Mouse (Mus musculus) forebrain, embryonic 12.5 days (tissue): ENCODE measurements around the gene Syce3. TPM values are rescaled to one million over a fixed set of nuclear protein-coding genes. Genes with fewer than 3 reads are reported as not detected.
A peak's percentile ranks its signal among the peaks of the same experiment; 100 is the strongest.
"Not testable (repeated sequence)": the region's sequence is repeated elsewhere in the genome, so short reads cannot be mapped to it uniquely, and the experiment has no call there.

Source experiments
- ATAC-seq: fragments of 200-750 bp; cut with Nextera tagmentation; 2 replicates; pipeline ENCODE4 v1.8.0; 2017; ENCODE audit warnings: moderate TSS enrichment; ENCODE audit not compliant: low FRiP score
- H3K27ac ChIP-seq: fragments of 300-500 bp; sonication (generic); 2 replicates; pipeline ENCODE4 v1.5.1; 2016; ENCODE audit warnings: mild to moderate bottlenecking
- H3K27me3 ChIP-seq: fragments of 300-500 bp; sonication (generic); 2 replicates; pipeline ENCODE4 v1.6.1; 2016; ENCODE audit warnings: mild to moderate bottlenecking
- H3K36me3 ChIP-seq: fragments of 300-500 bp; sonication (generic); replicated peaks from 2 replicates; pipeline ENCODE4 v1.6.1; 2016; ENCODE audit warnings: mild to moderate bottlenecking
- H3K4me1 ChIP-seq: fragments of 300-500 bp; sonication (generic); 2 replicates; pipeline ENCODE4 v1.6.1; 2016
- H3K4me2 ChIP-seq: fragments of 300-500 bp; sonication (generic); 2 replicates; pipeline ENCODE4 v1.6.1; 2016; ENCODE audit warnings: mild to moderate bottlenecking, moderate library complexity
- H3K4me3 ChIP-seq: fragments of 300-500 bp; sonication (generic); replicated peaks from 2 replicates; pipeline ENCODE4 v1.5.1; 2016; ENCODE audit warnings: mild to moderate bottlenecking
- H3K9ac ChIP-seq: fragments of 300-500 bp; sonication (generic); 2 replicates; pipeline ENCODE4 v1.6.1; 2016; ENCODE audit warnings: mild to moderate bottlenecking
- H3K9me3 ChIP-seq: fragments of 300-500 bp; sonication (generic); 2 replicates; pipeline ENCODE4 v1.6.1; 2016
- WGBS: fragments of 180-500 bp; shearing (Covaris S2); methylation state at CpG from one replicate; pipeline ENCODE4 v1.1.7; 2016; 5-methylcytosine and 5-hydroxymethylcytosine counted together
- polyA plus RNA-seq: library from polyadenylated mRNA; unstranded; fragments of >200 nt; fragmentation: Nextera tagmentation; extraction: Ambion mirVana; gene quantifications from 2 replicates; pipeline ENCODE4 v1.2.1, GENCODE M21; 2016

The Syce3 gene
- polyA plus RNA-seq, 1 experiment from 2014 or later: not detected

DNA sequence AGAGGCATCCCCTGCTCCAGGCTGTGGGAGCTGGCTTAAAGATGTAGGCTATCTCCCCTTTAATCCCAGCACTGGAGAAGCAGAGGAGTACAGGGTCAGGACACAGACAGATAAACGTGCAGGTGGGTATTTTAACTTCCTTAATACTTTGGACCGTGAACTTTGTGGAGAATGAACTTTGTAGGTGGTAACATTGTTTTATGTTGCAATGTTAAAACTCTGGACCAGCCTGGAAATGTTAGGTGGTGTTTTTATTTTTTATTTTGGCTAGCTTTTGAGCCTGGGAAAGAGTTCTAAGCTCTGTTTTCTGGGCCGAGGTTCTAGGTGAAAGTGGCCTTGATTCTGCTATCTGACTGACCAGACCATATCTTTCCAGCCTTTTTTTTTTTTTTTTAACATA is 21.0 kb upstream of the Syce3 start:
- no peaks in the 10 kb centered on the region for H3K9me3 ChIP-seq
- no peak overlapping the region for H3K4me2 ChIP-seq
- WGBS: 91% methylated on average over 3 of the region's 3 CpGs
- H3K27me3 ChIP-seq: no peaks in the 10 kb centered on the region
- no peak overlapping the region for H3K4me3 ChIP-seq
- ATAC-seq: no peak
- H3K36me3 ChIP-seq: peaks cover 16% of the 10 kb centered on the region
- no peak overlapping the region for H3K27ac ChIP-seq
- H3K9ac ChIP-seq: no peak overlapping the region
- peaks cover 16% of the 10 kb centered on the region for H3K4me1 ChIP-seq

DNA sequence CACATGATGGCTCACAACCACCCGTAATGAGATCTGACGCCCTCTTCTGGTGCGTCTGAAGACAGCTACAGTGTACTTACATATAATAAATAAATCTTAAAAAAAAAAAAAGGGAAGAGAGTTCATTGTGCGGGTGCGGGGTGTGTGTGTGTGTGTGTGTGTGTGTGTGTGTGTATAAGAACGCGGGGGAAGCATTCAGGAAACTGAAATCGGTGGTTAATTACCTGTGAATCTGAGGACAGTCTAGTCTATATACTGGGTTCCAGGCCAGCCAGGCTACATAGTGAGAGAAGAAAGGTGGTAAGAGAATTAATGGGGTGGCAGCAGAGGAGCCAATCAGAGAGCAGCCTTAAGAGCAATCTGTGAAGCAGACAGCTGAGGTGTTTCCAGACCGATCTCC is 20.5 kb upstream of the Syce3 start:
- H3K4me2 ChIP-seq, H3K9me3 ChIP-seq, H3K27ac ChIP-seq, H3K4me3 ChIP-seq, ATAC-seq, H3K9ac ChIP-seq, H3K27me3 ChIP-seq: not testable (repeated sequence)
- peaks cover 21% of the 10 kb centered on the region for H3K36me3 ChIP-seq
- WGBS: 82% methylated on average over 9 of the region's 9 CpGs
- H3K4me1 ChIP-seq: peaks cover 16% of the 10 kb centered on the region

GRCm38 (mm10) chr15:89430341-89430740 is 20.0 kb upstream of the Syce3 start:
- ATAC-seq: no peak
- H3K9me3 ChIP-seq: no peaks in the 10 kb centered on the region
- H3K27me3 ChIP-seq: no peaks in the 10 kb centered on the region
- H3K9ac ChIP-seq: peak overlapping the region; percentile 70
- H3K4me3 ChIP-seq: peak overlapping the region; percentile 77
- H3K4me2 ChIP-seq: peak overlapping the region; percentile 91
- WGBS: 55% methylated on average over 6 of the region's 6 CpGs
- H3K27ac ChIP-seq: peak overlapping the region; percentile 91
- peaks cover 16% of the 10 kb centered on the region for H3K4me1 ChIP-seq
- H3K36me3 ChIP-seq: peaks cover 25% of the 10 kb centered on the region

DNA sequence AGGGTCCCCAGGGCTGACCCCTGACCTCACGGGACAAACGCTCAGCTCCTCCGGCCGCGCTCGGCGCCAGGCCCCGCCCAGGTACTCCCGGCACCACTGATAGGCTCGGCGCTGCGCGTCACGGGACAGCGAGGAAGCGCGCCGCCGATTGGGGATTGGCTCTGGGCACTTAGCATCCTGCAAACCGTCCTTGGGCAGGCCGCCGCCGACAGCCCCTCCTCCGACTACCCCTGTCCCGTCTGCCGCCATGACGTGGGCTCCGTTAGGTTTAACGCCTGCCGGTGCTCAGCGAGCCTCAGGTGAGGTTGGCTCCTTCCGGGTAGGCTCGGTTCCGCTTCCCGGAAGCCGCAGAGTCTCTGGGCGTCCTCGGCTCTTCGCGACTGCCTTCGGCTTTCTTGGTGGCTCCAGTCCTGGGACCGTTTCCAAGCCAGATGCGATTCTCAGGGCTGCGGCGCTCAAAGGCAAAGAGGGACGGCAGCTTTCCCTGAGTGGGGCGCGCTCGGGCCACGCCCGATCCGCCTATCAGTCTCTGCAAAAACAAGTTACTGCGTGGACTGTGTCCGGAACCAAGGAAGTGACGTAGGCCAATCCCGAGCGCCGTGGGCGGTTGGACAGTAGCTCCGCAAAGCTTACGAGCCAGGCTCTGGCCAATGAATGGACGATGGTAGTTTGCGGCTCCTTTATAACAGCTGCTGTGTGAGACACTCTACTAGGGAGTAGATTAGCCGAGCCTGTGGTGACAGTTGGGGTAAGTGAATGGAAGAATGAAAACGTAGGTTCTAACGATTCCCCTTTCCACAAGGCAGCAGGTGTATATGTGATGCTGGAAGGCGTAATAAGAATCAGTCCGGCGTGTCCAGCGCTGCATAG is 19.3 kb upstream of the Syce3 start, which contains the start of the genes C730034F03Rik, Gm44502 and Chkb:
Gene C730034F03Rik (plus strand): TSS at position 238 of the 870 bp plus-strand sequence.
Gene Gm44502 (minus strand): TSS at position 345 of the 870 bp plus-strand sequence.
Gene Chkb (minus strand): TSS at position 557 of the 870 bp plus-strand sequence.
- no peaks in the 10 kb centered on the region for H3K27me3 ChIP-seq
- no peaks in the 10 kb centered on the region for H3K9me3 ChIP-seq

DNA sequence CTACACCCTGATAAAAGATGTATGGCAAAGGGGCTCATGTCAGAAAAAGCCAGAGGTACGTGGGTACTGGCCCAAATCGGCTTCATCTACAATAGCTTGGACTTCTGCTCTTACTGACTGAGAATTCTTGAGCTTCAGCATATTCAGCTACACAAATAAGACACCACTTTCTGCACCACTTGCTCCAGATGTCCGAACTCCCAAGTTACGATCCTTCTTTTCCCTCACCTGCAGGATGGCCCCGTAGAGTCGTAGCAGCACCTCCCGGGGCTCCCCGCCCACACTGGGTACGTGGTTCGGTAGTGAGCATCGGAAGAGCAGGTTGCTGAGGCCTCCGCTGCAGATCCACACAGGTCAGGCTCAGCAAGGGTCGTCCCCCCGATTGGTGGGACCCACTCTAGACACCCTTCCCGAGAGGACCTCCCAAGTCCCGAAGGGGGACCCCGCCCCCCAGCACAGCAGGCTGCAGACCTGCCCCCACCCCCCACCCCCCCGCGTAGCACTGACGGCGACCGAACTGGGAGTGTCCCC is 18.6 kb upstream of the Syce3 start:
- Histone ChIP-seq H3K4me3 (peak overlapping the region; percentile 77), H3K36me3 (peaks cover 25% of the 10 kb centered on the region), H3K9ac (peak overlapping the region; percentile 70), H3K4me2 (peak overlapping the region; percentile 91), H3K4me1 (peaks cover 16% of the 10 kb centered on the region), H3K27ac (peak overlapping the region; percentile 91; the same call in 1 of the 2 replicates), H3K9me3 (no peaks in the 10 kb centered on the region), H3K27me3 (no peaks in the 10 kb centered on the region)
- 4% methylated on average over 22 of the region's 22 CpGs for WGBS
- ATAC-seq: peak; percentile 69

More for the DNA sequence above, 19.3 kb upstream of the Syce3 start, which contains the start of the genes C730034F03Rik, Gm44502 and Chkb:
- Histone ChIP-seq H3K27ac (peak within 1 kb of the TSS; percentile 91), H3K4me3 (peak within 1 kb of the TSS; percentile 77), H3K4me2 (peak within 1 kb of the TSS; percentile 91), H3K4me1 (peaks cover 16% of the 10 kb centered on the region), H3K9ac (peak within 1 kb of the TSS; percentile 70), H3K36me3 (peaks cover 25% of the 10 kb centered on the region)
- WGBS: under 1% methylated on average over 70 of the region's 70 CpGs
- peak; percentile 95 for ATAC-seq

DNA sequence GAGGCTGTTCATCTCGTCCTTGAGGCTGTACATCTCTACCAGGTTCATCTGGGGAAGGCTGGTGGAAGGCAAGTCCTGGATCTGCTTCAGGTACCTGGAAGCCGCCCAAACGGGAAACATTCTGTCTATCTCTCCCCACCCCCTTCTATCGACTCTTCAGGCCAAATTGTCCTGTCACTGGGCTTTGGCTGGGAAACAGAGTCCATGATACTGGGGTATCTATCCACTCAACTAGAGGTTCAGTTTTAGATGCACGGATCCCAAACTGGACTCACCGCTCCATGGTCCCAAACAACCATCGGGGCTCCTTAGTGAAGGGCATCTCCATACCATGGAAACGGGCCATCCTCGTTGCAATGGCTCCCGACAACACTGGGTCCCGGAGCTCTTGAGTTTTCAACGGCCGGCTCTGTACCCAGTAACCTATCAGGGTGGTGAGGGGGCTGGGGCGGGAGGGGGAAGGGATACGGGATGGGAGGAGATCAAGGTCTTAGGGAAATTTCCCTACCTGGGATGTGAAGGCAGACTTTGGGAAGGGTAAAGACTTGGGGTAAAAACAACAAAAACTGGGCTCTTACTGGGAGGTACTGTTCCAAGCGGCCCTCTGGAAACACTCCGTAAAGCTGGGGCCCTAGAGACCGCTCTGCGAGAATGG is 18.0 kb upstream of the Syce3 start:
- Histone ChIP-seq H3K4me2 (peak overlapping the region; percentile 91), H3K9me3 (no peaks in the 10 kb centered on the region), H3K9ac (peak overlapping the region; percentile 70; the same call in 1 of the 2 replicates), H3K4me3 (peak overlapping the region; percentile 77), H3K27ac (no peak overlapping the region), H3K36me3 (peaks cover 25% of the 10 kb centered on the region), H3K27me3 (no peaks in the 10 kb centered on the region), H3K4me1 (peaks cover 16% of the 10 kb centered on the region)
- no peak for ATAC-seq
- 80% methylated on average over 19 of the region's 19 CpGs for WGBS

DNA sequence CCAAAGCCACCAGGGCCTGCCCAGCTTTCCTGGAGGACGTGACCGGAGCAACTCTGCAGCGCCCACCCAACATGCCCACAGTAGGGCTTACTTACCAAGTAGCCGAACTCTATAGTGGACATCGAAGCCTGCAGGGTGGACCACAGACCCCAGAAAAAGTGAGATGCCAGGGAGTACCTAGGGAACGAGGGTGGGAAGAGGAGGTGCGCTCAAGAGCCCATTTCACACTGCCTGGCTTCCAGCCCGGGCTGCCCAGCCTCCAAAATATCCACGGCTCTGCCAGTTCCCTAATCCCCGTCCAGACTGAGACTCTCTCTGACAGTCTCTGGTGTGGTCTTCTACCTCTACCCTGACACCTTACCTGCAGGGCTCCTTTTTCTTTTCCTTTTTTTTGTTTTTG is 16.4 kb upstream of the Syce3 start:
- Histone ChIP-seq H3K9ac (no peak overlapping the region), H3K36me3 (peaks cover 25% of the 10 kb centered on the region), H3K4me2 (no peak overlapping the region), H3K27me3 (no peaks in the 10 kb centered on the region), H3K9me3 (no peaks in the 10 kb centered on the region), H3K4me3 (no peak overlapping the region), H3K4me1 (peaks cover 16% of the 10 kb centered on the region), H3K27ac (no peak overlapping the region)
- no peak for ATAC-seq
- 92% methylated on average over 10 of the region's 10 CpGs for WGBS

GRCm38 (mm10) chr15:89425711-89426121 is 15.4 kb upstream of the Syce3 start, which contains the start of gene Cpt1b:
Gene Cpt1b, minus strand, starts transcription at chr15:89425863.
- H3K4me3 ChIP-seq: no peak within 1 kb of the TSS
- H3K36me3 ChIP-seq: peaks cover 25% of the 10 kb centered on the region
- no peak within 1 kb of the TSS for H3K9ac ChIP-seq

DNA sequence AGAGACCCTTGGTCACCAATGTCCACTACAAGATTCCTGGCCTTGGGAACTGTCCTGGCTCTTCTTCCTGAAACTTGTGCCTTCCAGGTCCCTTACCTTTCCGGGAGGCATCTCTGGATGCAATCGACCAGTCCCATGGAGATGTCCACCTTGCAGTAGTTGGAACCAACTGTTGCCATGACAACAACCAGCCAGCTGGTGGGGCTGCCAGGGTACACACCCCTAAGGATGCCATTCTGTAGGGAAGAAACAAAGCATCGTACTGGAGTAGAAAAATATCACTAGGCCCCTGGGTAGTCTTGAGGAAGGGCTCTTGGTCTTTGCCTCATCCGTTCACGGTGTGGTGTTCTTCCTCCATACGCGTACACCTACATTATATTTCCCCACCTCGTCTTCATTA is 14.3 kb upstream of the Syce3 start:
- no peaks in the 10 kb centered on the region for H3K9me3 ChIP-seq
- no peak overlapping the region for H3K4me2 ChIP-seq
- WGBS: 85% methylated on average over 8 of the region's 8 CpGs
- H3K36me3 ChIP-seq: peaks cover 35% of the 10 kb centered on the region
- peaks cover 11% of the 10 kb centered on the region for H3K4me1 ChIP-seq
- H3K4me3 ChIP-seq: no peak overlapping the region
- no peak for ATAC-seq
- no peak overlapping the region for H3K27ac ChIP-seq
- no peak overlapping the region for H3K9ac ChIP-seq
- H3K27me3 ChIP-seq: no peaks in the 10 kb centered on the region

More at GRCm38 (mm10) chr15:89425711-89426121, 15.4 kb upstream of the Syce3 start, which contains the start of gene Cpt1b:
- Histone ChIP-seq H3K4me1 (peaks cover 16% of the 10 kb centered on the region), H3K27ac (no peak within 1 kb of the TSS), H3K27me3 (no peaks in the 10 kb centered on the region), H3K4me2 (no peak within 1 kb of the TSS), H3K9me3 (no peaks in the 10 kb centered on the region)
- WGBS: 38% methylated on average over 6 of the region's 6 CpGs
- ATAC-seq: no peak

GRCm38 (mm10) chr15:89421938-89422337 is 11.6 kb upstream of the Syce3 start:
- Histone ChIP-seq H3K4me1 (no peaks in the 10 kb centered on the region), H3K4me2 (no peak overlapping the region), H3K9ac (no peak overlapping the region), H3K9me3 (no peaks in the 10 kb centered on the region), H3K27me3 (no peaks in the 10 kb centered on the region), H3K4me3 (no peak overlapping the region), H3K36me3 (peaks cover 52% of the 10 kb centered on the region), H3K27ac (no peak overlapping the region)
- WGBS: 94% methylated on average over 9 of the region's 9 CpGs
- ATAC-seq: no peak

GRCm38 (mm10) chr15:89415282-89415681 is 5.0 kb upstream of the Syce3 start:
- no peak for ATAC-seq
- H3K9ac ChIP-seq: no peak overlapping the region

DNA sequence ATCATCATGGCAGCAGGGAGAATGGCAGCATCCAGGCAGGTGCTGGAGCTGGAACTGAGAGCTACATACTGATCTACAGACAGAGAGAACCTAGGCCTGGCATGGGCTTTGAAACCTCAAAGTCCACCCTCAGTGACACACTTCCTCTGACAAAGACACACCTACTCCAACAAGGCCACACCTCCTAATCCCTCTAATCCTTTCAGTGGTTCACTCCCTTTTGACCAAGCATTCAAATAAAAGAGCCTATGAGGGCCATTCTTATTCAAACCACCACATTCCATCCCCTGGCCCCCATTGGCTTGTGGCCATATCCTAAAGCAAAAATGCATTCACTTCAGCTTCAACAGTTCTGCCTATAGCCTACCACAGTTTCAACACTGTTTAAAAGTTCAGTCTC is 3.6 kb downstream of the Syce3 start:
- no peak for ATAC-seq

More at GRCm38 (mm10) chr15:89415282-89415681, 5.0 kb upstream of the Syce3 start:
- no peaks in the 10 kb centered on the region for H3K9me3 ChIP-seq
- no peak overlapping the region for H3K4me2 ChIP-seq
- no peak overlapping the region for H3K27ac ChIP-seq
- no peak overlapping the region for H3K4me3 ChIP-seq
- no peaks in the 10 kb centered on the region for H3K27me3 ChIP-seq
- peaks cover 37% of the 10 kb centered on the region for H3K36me3 ChIP-seq
- no peaks in the 10 kb centered on the region for H3K4me1 ChIP-seq
- 85% methylated on average over 8 of the region's 8 CpGs for WGBS

More for the DNA sequence above, 3.6 kb downstream of the Syce3 start:
- no peaks in the 10 kb centered on the region for H3K27me3 ChIP-seq
- no peaks in the 10 kb centered on the region for H3K36me3 ChIP-seq
- peaks cover 11% of the 10 kb centered on the region for H3K9me3 ChIP-seq
- H3K4me3 ChIP-seq: no peak overlapping the region
- H3K9ac ChIP-seq: no peak overlapping the region
- no peak overlapping the region for H3K27ac ChIP-seq
- H3K4me1 ChIP-seq: no peaks in the 10 kb centered on the region
- H3K4me2 ChIP-seq: no peak overlapping the region
